Mouse (Mus musculus): ENCODE results near the gene Dll3. TPM values are rescaled to one million over a fixed set of nuclear protein-coding genes. Genes with fewer than 3 reads are reported as not detected.
A peak's percentile ranks its signal among the peaks of the same experiment; 100 is the strongest.

Gene Dll3
- polyA plus RNA-seq, 1 experiment from 2014 or later, result 16.7 TPM

DNA sequence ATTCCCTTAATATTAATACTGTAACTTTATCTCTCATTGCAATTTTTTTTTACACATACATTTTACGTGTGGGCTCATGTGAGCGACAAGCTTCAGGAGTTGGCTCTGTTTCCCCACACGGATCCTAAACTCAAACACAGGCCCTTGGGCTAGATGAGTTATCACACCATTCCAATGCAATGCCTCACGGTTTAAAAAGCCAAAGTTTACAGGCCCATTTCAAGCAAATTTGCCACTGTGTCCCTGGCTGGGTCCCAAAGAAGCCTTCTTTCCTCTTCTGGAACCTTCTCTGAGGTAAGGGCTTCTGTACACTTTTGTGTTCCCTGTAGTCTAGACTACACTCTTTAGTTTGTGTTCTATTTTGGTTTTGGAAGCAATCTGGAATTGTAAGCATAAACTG lies 32.5 kb upstream of the Dll3 start:
- Histone ChIP-seq H3K9ac (replicated peaks) (no peak overlapping the region), H3K4me1 (peaks cover 27% of the 10 kb centered on the region), H3K27ac (replicated peaks) (no peak overlapping the region), H3K4me3 (no peak overlapping the region), H3K27me3 (no peaks in the 10 kb centered on the region), H3K36me3 (peaks cover 19% of the 10 kb centered on the region), H3K4me2 (replicated peaks) (no peak overlapping the region), H3K9me3 (no peaks in the 10 kb centered on the region)
- no peak for ATAC-seq (replicated peaks)
- 93% methylated on average over 4 of the region's 4 CpGs for WGBS

DNA sequence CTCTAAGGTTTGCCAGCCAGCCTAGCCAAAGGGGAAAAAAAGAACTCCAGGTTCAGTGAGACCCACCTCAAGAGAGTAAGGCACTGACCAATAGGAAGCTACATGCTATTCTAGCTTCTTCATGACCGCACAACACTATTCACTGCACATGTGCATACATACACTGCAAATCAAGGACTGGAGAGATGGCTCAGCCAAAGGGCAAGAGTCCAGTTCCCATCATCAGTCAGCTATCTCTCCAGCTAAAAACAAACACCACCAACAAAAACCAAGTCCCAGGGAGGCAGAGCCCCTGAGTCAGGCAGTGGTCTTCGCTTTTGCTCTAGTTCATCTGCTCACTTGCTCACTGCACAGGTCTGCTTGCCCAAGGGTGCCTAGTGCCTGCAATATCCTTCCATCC lies 26.2 kb upstream of the Dll3 start:
- Histone ChIP-seq H3K27ac (replicated peaks) (no peak overlapping the region), H3K4me1 (no peaks in the 10 kb centered on the region), H3K4me3 (no peak overlapping the region), H3K4me2 (replicated peaks) (no peak overlapping the region), H3K36me3 (peaks cover 80% of the 10 kb centered on the region), H3K9me3 (no peaks in the 10 kb centered on the region), H3K9ac (replicated peaks) (no peak overlapping the region), H3K27me3 (no peaks in the 10 kb centered on the region)
- WGBS, result 99% methylated on average over 2 of the region's 2 CpGs
- ATAC-seq (replicated peaks), result no peak

DNA sequence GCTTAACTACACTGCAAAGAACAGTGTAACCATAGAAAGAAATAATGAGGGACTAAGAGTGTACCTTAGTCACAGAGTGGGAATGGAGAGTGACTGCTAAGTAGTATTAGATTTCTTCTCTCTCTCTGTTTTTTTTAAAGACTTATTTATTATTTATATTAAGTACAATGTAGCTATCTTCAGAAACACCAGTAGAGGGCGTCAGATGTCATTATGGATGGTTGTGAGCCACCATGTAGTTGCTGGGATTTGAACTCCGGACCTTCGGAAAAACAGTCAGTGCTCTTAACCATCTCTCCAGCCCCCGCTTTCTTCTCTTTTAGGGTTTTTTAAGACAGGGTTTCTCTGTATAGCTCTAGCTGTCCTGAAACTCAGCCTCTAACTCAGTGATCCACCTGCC lies 24.4 kb upstream of the Dll3 start:
- no peaks in the 10 kb centered on the region for H3K27me3 ChIP-seq
- peaks cover 97% of the 10 kb centered on the region for H3K36me3 ChIP-seq
- H3K9ac ChIP-seq (replicated peaks), result no peak overlapping the region
- ATAC-seq (replicated peaks), result no peak
- 81% methylated on average over 4 of the region's 4 CpGs for WGBS
- H3K4me1 ChIP-seq, result no peaks in the 10 kb centered on the region
- no peaks in the 10 kb centered on the region for H3K9me3 ChIP-seq
- no peak overlapping the region for H3K27ac ChIP-seq (replicated peaks)
- H3K4me2 ChIP-seq (replicated peaks), result no peak overlapping the region
- no peak overlapping the region for H3K4me3 ChIP-seq

DNA sequence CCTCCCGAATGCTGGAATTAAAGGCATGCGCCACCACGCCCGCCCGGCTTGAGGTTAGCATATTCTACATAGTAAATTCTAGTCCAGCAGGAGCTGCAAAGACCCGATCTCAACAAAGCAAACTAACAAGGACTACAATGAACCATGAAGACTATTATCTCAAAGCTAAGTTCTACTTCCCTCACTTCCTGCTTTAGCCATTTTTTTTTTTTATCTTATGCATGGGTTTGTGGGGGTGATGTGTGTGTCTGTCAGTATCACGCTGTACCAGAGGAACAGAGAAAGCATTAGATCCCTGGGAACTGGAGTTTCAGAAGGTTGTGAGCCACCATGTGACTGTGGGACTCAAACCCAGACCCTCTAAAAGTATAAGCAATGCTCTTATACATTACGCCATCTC lies 23.3 kb upstream of the Dll3 start:
- H3K9me3 ChIP-seq, result no peaks in the 10 kb centered on the region
- WGBS, result 96% methylated on average over 8 of the region's 8 CpGs
- H3K27me3 ChIP-seq, result no peaks in the 10 kb centered on the region
- H3K4me3 ChIP-seq, result no peak overlapping the region
- no peaks in the 10 kb centered on the region for H3K4me1 ChIP-seq
- no peak overlapping the region for H3K9ac ChIP-seq (replicated peaks)
- no peak for ATAC-seq (replicated peaks)
- H3K4me2 ChIP-seq (replicated peaks), result no peak overlapping the region
- no peak overlapping the region for H3K27ac ChIP-seq (replicated peaks)
- peaks cover 96% of the 10 kb centered on the region for H3K36me3 ChIP-seq

DNA sequence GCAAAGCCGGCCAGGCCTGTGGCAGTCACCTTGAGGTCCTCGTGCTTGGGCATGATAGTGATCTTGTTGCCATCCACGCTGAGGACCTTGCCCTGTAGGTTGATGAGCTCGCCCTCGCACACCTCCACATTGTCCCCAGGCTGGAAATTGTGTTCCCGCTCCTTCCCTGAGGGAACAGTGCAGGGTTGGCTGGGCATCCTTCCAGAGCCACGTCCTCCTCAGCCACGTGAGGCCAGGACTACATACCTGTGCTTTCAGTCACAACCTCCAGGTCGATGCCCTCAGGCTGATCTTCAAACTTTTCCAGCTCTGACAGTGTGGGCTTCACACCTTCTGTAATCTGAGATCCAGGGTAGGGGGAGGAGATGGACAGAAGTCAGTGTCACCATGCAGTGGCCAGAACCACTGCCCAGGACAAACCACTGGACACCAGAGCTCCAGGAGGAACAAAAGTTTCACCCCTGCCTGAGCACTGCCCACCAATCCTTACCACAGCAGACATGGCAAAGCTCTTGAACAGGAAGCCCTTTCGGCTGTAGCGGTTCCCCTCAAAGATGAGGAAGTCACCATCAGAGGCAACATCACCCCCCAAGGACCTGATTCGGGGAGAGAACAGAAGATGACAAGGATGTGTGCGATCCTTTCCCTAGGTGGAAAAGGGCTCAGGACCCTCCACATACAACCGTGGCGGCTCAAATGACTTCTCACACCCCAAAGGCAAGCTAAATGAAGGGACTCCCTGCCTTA lies 20.1 kb upstream of the Dll3 start:
- no peaks in the 10 kb centered on the region for H3K27me3 ChIP-seq
- no peak overlapping the region for H3K4me3 ChIP-seq
- H3K36me3 ChIP-seq, result peaks cover 98% of the 10 kb centered on the region
- no peak overlapping the region for H3K27ac ChIP-seq (replicated peaks)
- ATAC-seq (replicated peaks), result no peak
- H3K9me3 ChIP-seq, result no peaks in the 10 kb centered on the region
- no peak overlapping the region for H3K4me2 ChIP-seq (replicated peaks)
- no peaks in the 10 kb centered on the region for H3K4me1 ChIP-seq
- no peak overlapping the region for H3K9ac ChIP-seq (replicated peaks)
- 95% methylated on average over 15 of the region's 15 CpGs for WGBS

DNA sequence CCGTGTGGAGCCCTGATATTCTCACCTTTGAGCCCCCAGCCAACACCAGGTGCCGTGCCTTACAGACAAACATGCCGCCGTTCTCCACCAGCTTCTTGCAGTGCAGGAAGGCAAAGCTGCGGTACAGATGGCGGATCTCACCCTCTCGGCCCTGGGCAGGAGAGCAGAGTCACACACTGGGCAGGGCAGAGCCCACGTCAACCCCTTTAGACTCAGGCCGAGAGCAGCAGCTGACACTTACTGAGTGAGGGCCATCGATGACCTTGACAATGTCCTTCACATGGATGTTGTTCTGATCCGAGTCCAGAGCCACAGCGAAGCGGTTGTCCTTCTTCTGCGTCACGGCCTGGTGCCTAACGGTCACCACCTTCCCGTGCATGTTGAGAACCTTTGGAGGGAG lies 16.7 kb upstream of the Dll3 start:
- Histone ChIP-seq H3K9me3 (no peaks in the 10 kb centered on the region), H3K27ac (replicated peaks) (no peak overlapping the region), H3K36me3 (peaks cover 97% of the 10 kb centered on the region), H3K9ac (replicated peaks) (no peak overlapping the region), H3K4me2 (replicated peaks) (no peak overlapping the region), H3K27me3 (no peaks in the 10 kb centered on the region), H3K4me1 (no peaks in the 10 kb centered on the region), H3K4me3 (no peak overlapping the region)
- no peak for ATAC-seq (replicated peaks)
- WGBS, result 96% methylated on average over 17 of the region's 17 CpGs

DNA sequence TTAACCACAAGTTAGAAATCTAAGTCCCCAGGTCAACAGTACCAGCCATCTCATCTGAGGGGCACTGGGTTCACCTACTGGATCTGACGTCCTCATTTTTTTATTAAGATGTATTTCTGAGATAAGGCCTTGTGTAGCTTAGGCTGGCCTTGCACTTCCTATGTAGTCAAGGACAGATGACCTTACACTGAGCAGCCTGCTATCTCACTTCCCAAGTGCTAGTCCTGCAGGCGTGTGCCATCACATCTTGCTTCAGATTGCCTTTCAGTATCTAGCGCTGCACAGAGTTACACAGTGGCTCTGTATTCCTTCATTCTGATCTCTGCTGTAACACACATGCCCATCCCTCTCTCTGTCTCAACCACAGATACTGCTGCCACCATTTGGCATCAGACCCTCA lies 16.0 kb upstream of the Dll3 start:
- Histone ChIP-seq H3K4me1 (no peaks in the 10 kb centered on the region), H3K4me3 (no peak overlapping the region), H3K9me3 (no peaks in the 10 kb centered on the region), H3K36me3 (peaks cover 90% of the 10 kb centered on the region), H3K4me2 (replicated peaks) (no peak overlapping the region), H3K9ac (replicated peaks) (no peak overlapping the region), H3K27ac (replicated peaks) (no peak overlapping the region), H3K27me3 (no peaks in the 10 kb centered on the region)
- no peak for ATAC-seq (replicated peaks)
- 89% methylated on average over 3 of the region's 3 CpGs for WGBS

DNA sequence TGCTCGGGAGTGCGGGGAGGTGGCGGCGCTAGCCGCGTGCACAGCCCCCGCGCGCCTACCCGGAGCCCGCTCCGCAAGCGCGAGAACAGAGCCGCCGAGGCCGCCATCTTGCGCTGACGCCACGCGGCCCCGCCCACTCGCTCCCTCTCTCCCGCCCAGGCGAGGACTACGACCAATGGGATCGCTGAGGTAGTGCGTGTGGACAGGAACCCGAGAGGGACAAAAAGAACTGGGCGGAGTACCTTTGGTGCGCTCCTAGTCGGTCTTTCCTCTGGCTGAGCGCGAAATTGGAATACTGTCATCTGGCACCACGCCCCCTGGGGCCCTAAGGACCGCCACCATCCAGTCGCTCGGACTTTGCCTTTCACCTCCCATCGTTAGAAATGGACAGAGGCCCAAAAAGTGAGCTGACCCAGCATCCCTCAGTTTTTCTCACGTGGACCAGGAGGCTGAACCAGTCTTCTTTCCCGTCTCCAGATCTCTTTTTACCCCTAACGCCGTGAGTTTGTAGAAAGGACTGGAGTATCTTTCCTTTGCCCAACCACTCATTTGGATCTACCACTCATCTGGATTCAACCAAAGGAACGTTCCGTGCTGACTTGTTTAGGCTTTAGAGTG lies 10.0 kb upstream of the Dll3 start, which contains the start of gene Timm50:
Gene Timm50 (minus strand): TSS at position 147 of the 618 bp plus-strand sequence.
- 1% methylated on average over 45 of the region's 45 CpGs for WGBS
- H3K9me3 ChIP-seq, result no peaks in the 10 kb centered on the region
- H3K36me3 ChIP-seq, result peaks cover 61% of the 10 kb centered on the region
- H3K9ac ChIP-seq (replicated peaks), result peak within 1 kb of the TSS; percentile 85
- H3K4me2 ChIP-seq (replicated peaks), result peak within 1 kb of the TSS; percentile 87
- peak; percentile 98 for ATAC-seq (replicated peaks)
- peak within 1 kb of the TSS; percentile 79 for H3K27ac ChIP-seq (replicated peaks)
- H3K4me1 ChIP-seq, result peaks cover 22% of the 10 kb centered on the region
- no peaks in the 10 kb centered on the region for H3K27me3 ChIP-seq
- H3K4me3 ChIP-seq, result peak within 1 kb of the TSS; percentile 89

DNA sequence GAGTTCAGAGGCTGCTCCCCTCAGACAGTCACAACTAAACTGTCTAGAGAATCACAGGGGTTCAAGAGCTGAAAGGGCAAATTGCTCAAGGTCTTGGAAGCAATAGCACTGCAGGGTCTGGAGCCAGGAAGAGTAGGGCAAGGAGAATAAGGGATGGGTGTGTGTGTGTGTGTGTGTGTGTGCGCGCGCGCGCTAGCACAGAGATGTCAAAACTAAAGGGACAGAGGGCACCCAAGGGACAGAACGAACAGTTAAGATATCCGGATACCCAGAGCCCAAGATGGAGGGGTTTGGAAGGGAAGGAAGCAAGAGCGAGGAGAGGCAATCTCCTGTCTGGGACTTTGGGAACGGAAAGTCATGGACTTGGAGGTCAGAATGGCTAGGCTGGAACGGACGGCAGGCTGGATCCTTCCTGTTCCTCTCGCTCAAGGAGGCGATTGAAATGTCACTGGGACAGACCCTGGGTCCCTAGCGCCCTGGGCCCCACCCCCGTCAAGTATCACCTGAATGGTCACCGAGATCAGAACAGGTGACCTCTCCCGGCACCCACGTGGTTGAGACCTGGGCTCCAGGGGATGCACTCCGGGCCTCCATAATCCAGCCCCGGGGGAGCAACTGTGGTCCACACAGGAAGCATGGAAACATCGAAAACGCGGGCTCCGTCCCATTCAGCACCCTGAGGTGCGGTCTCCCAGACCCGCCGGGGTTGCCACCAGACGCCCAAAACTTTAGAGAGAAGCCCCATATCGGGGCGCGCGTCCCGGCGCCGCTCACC lies 9.3 kb upstream of the Dll3 start:
- peak overlapping the region; percentile 87 for H3K4me2 ChIP-seq (replicated peaks)
- ATAC-seq (replicated peaks), result peak; percentile 64
- peak overlapping the region; percentile 85 for H3K9ac ChIP-seq (replicated peaks)
- no peaks in the 10 kb centered on the region for H3K9me3 ChIP-seq
- H3K36me3 ChIP-seq, result peaks cover 61% of the 10 kb centered on the region
- peak overlapping the region; percentile 89 for H3K4me3 ChIP-seq
- peaks cover 22% of the 10 kb centered on the region for H3K4me1 ChIP-seq
- H3K27me3 ChIP-seq, result no peaks in the 10 kb centered on the region
- peak overlapping the region; percentile 79 for H3K27ac ChIP-seq (replicated peaks)
- WGBS, result 4% methylated on average over 35 of the region's 35 CpGs

DNA sequence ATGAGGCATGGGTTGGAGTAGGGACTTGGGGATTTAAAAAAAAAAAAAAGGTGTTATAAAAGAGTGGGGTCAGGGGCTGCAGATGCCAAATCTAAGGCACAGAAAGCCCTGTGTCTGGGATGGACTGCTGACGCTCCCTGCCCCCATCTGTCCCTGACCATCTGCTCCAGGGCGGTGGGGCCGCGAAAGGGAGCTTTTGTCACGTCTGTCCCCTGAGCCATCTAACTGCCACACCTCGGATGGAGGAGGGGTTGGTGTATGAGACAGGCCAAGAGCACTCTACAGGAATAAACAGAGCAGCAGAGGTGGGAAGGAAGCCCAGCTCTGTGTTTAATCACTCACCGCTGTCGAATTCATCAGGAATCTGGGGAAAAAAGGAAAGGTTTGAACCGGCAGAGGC lies 7.7 kb upstream of the Dll3 start:
- H3K27me3 ChIP-seq, result no peaks in the 10 kb centered on the region
- H3K9ac ChIP-seq (replicated peaks), result no peak overlapping the region
- H3K9me3 ChIP-seq, result no peaks in the 10 kb centered on the region
- H3K27ac ChIP-seq (replicated peaks), result no peak overlapping the region
- H3K4me2 ChIP-seq (replicated peaks), result no peak overlapping the region
- H3K4me3 ChIP-seq, result no peak overlapping the region
- peaks cover 61% of the 10 kb centered on the region for H3K36me3 ChIP-seq
- whole genome bisulfite sequencing, result 81% methylated on average over 9 of the region's 9 CpGs
- ATAC-seq (replicated peaks), result no peak
- peaks cover 22% of the 10 kb centered on the region for H3K4me1 ChIP-seq

DNA sequence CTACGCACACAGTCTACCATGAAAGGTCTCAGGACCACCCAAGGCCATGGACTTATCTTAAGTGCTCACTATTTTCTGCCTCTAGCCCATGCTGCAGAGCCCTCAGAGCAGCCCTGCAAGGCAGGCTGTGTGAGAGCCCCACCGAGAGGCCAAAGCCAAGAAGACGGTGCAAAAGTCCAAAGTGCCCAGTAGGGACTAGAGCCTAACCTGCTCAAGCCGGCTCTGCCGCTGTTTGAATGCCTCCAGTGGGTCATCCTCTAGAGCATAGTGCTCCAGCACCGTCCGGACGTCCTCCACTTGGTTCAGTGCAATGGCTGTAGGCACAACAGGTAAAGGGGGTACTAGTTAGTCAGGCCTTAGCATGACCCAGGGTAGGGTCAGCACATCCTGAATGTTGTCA lies 4.2 kb upstream of the Dll3 start:
- Histone ChIP-seq H3K4me2 (replicated peaks) (no peak overlapping the region), H3K9ac (replicated peaks) (no peak overlapping the region), H3K27me3 (no peaks in the 10 kb centered on the region), H3K36me3 (peaks cover 55% of the 10 kb centered on the region), H3K9me3 (no peaks in the 10 kb centered on the region), H3K27ac (replicated peaks) (no peak overlapping the region), H3K4me1 (peaks cover 34% of the 10 kb centered on the region), H3K4me3 (no peak overlapping the region)
- WGBS, result 96% methylated on average over 8 of the region's 8 CpGs
- no peak for ATAC-seq (replicated peaks)

DNA sequence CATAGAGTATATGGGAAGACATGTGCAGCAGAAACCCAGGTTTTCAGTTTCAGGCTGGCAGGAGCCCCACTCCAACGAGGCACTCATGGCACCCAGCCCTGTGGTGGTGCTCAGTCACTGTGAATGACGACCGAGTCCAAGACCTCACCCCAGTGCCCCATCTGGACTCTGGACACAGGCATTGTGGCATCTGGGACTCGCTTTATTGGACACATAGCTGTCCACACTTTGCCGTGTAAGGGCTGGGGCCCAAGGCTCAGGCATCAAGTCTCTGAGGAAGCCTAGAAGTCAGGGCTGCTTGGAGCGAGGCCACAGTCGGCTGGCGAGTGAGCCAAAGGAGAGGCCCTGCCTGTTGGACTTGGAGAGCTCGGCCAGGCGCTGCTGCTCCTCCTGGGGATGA lies 3.6 kb upstream of the Dll3 start:
- no peak overlapping the region for H3K9ac ChIP-seq (replicated peaks)
- H3K27ac ChIP-seq (replicated peaks), result no peak overlapping the region
- WGBS, result 91% methylated on average over 10 of the region's 10 CpGs
- H3K4me2 ChIP-seq (replicated peaks), result no peak overlapping the region
- H3K36me3 ChIP-seq, result peaks cover 55% of the 10 kb centered on the region
- no peaks in the 10 kb centered on the region for H3K27me3 ChIP-seq
- no peaks in the 10 kb centered on the region for H3K9me3 ChIP-seq
- ATAC-seq (replicated peaks), result no peak
- peaks cover 31% of the 10 kb centered on the region for H3K4me1 ChIP-seq
- H3K4me3 ChIP-seq, result no peak overlapping the region

All from forebrain, embryonic 15.5 days (tissue).